Mouse (Mus musculus): ENCODE measurements at regions not wholly inside any gene's neighbourhood (a gene's known extent, or its start where the extent isn't known, plus 50 kb on each side); places are given as distances from the start of the nearest gene placed in this dataset.

GRCm38 (mm10) chr10:98686370-98686769 lies 227.8 kb upstream of the Atp2b1 start:
- H3K4me3 ChIP-seq (ENCODE audit: low read depth, low read length) = no peak overlapping the region
- no peak overlapping the region for H3K27ac ChIP-seq (ENCODE audit: low read depth, low read length)
- H3K27me3 ChIP-seq (ENCODE audit: insufficient read depth, low read length) = no peaks in the 10 kb centered on the region
- H3K9me3 ChIP-seq (ENCODE audit: low read length) = no peaks in the 10 kb centered on the region
- ATAC-seq (no peak), DNase-seq (no peak)
- no peaks in the 10 kb centered on the region for H3K36me3 ChIP-seq (ENCODE audit: insufficient read depth)
- H3K9ac ChIP-seq = no peak overlapping the region
- H3K4me2 ChIP-seq (ENCODE audit: low read depth) = no peak overlapping the region
- no peaks in the 10 kb centered on the region for H3K4me1 ChIP-seq (ENCODE audit: insufficient read depth)
- TF ChIP-seq CTCF (IDR thresholded peaks at IDR 0.05; ENCODE audit: low read depth) = no peak

GRCm38 (mm10) chr10:98691816-98692215 lies 222.4 kb upstream of the Atp2b1 start:
- Histone ChIP-seq H3K4me3 (ENCODE audit: low read depth, low read length) (no peak overlapping the region), H3K9ac (no peak overlapping the region), H3K4me1 (ENCODE audit: insufficient read depth) (no peaks in the 10 kb centered on the region), H3K27ac (ENCODE audit: low read depth, low read length) (no peak overlapping the region), H3K27me3 (ENCODE audit: insufficient read depth, low read length) (no peaks in the 10 kb centered on the region), H3K36me3 (ENCODE audit: insufficient read depth) (no peaks in the 10 kb centered on the region), H3K9me3 (ENCODE audit: low read length) (no peaks in the 10 kb centered on the region), H3K4me2 (ENCODE audit: low read depth) (no peak overlapping the region)
- no peak for ATAC-seq
- TF ChIP-seq CTCF (IDR thresholded peaks at IDR 0.05; ENCODE audit: low read depth) = no peak
- WGBS = 75% methylated on average over 5 of the region's 5 CpGs
- DNase-seq = no peak

GRCm38 (mm10) chr10:98694690-98695370 lies 219.4 kb upstream of the Atp2b1 start:
- Histone ChIP-seq H3K9ac (no peak overlapping the region), H3K27ac (ENCODE audit: low read depth, low read length) (no peak overlapping the region), H3K4me3 (ENCODE audit: low read depth, low read length) (no peak overlapping the region), H3K27me3 (ENCODE audit: insufficient read depth, low read length) (no peaks in the 10 kb centered on the region), H3K36me3 (ENCODE audit: insufficient read depth) (no peaks in the 10 kb centered on the region), H3K9me3 (ENCODE audit: low read length) (no peaks in the 10 kb centered on the region), H3K4me1 (ENCODE audit: insufficient read depth) (no peaks in the 10 kb centered on the region), H3K4me2 (ENCODE audit: low read depth) (no peak overlapping the region)
- no peak for DNase-seq
- WGBS = 97% methylated on average over 2 of the region's 2 CpGs
- ATAC-seq = no peak
- no peak for TF ChIP-seq CTCF (IDR thresholded peaks at IDR 0.05; ENCODE audit: low read depth)

- H3K36me3 ChIP-seq (ENCODE audit: insufficient read depth) = no peaks in the 10 kb centered on the region
- H3K4me2 ChIP-seq (ENCODE audit: low read depth) = no peak overlapping the region
- no peak for TF ChIP-seq CTCF (IDR thresholded peaks at IDR 0.05; ENCODE audit: low read depth)
- H3K27ac ChIP-seq (ENCODE audit: low read depth, low read length) = no peak overlapping the region
- no peaks in the 10 kb centered on the region for H3K27me3 ChIP-seq (ENCODE audit: insufficient read depth, low read length)
- H3K4me1 ChIP-seq (ENCODE audit: insufficient read depth) = no peaks in the 10 kb centered on the region
- no peak overlapping the region for H3K4me3 ChIP-seq (ENCODE audit: low read depth, low read length)
- WGBS = 92% methylated on average over 2 of the region's 2 CpGs
- H3K9ac ChIP-seq = no peak overlapping the region
- no peaks in the 10 kb centered on the region for H3K9me3 ChIP-seq (ENCODE audit: low read length)
- DNase-seq (no peak), ATAC-seq (no peak)
These were observed 218.9 kb upstream of the Atp2b1 start for GRCm38 (mm10) chr10:98695371-98695725.

GRCm38 (mm10) chr10:98697866-98698265 lies 216.3 kb upstream of the Atp2b1 start:
- WGBS = 72% methylated on average over 4 of the region's 4 CpGs
- H3K27me3 ChIP-seq (ENCODE audit: insufficient read depth, low read length) = no peaks in the 10 kb centered on the region
- ATAC-seq = no peak

GRCm38 (mm10) chr10:98699579-98699978 lies 214.6 kb upstream of the Atp2b1 start:
- Histone ChIP-seq H3K4me1 (ENCODE audit: insufficient read depth) (no peaks in the 10 kb centered on the region), H3K9me3 (ENCODE audit: low read length) (no peaks in the 10 kb centered on the region), H3K4me2 (ENCODE audit: low read depth) (no peak overlapping the region), H3K9ac (no peak overlapping the region), H3K4me3 (ENCODE audit: low read depth, low read length) (no peak overlapping the region), H3K27me3 (ENCODE audit: insufficient read depth, low read length) (no peaks in the 10 kb centered on the region), H3K36me3 (ENCODE audit: insufficient read depth) (no peaks in the 10 kb centered on the region), H3K27ac (ENCODE audit: low read depth, low read length) (no peak overlapping the region)
- WGBS = 91% methylated on average over 4 of the region's 4 CpGs
- TF ChIP-seq CTCF (IDR thresholded peaks at IDR 0.05; ENCODE audit: low read depth) = no peak
- ATAC-seq = no peak
- no peak for DNase-seq

More at GRCm38 (mm10) chr10:98697866-98698265, 216.3 kb upstream of the Atp2b1 start:
- no peaks in the 10 kb centered on the region for H3K36me3 ChIP-seq (ENCODE audit: insufficient read depth)
- H3K9ac ChIP-seq = no peak overlapping the region
- H3K4me3 ChIP-seq (ENCODE audit: low read depth, low read length) = no peak overlapping the region
- H3K4me1 ChIP-seq (ENCODE audit: insufficient read depth) = no peaks in the 10 kb centered on the region
- no peak for TF ChIP-seq CTCF (IDR thresholded peaks at IDR 0.05; ENCODE audit: low read depth)
- no peak overlapping the region for H3K27ac ChIP-seq (ENCODE audit: low read depth, low read length)
- H3K4me2 ChIP-seq (ENCODE audit: low read depth) = no peak overlapping the region
- no peaks in the 10 kb centered on the region for H3K9me3 ChIP-seq (ENCODE audit: low read length)
- no peak for DNase-seq

- TF ChIP-seq CTCF (IDR thresholded peaks at IDR 0.05; ENCODE audit: low read depth) = no peak
- H3K9ac ChIP-seq = no peak overlapping the region
- H3K4me1 ChIP-seq (ENCODE audit: insufficient read depth) = no peaks in the 10 kb centered on the region
- H3K36me3 ChIP-seq (ENCODE audit: insufficient read depth) = no peaks in the 10 kb centered on the region
- no peak for DNase-seq
- H3K27me3 ChIP-seq (ENCODE audit: insufficient read depth, low read length) = no peaks in the 10 kb centered on the region
- no peaks in the 10 kb centered on the region for H3K9me3 ChIP-seq (ENCODE audit: low read length)
- ATAC-seq = no peak
- H3K4me2 ChIP-seq (ENCODE audit: low read depth) = no peak overlapping the region
- no peak overlapping the region for H3K4me3 ChIP-seq (ENCODE audit: low read depth, low read length)
- H3K27ac ChIP-seq (ENCODE audit: low read depth, low read length) = no peak overlapping the region
- WGBS = 77% methylated on average over 4 of the region's 4 CpGs
These were observed 213.8 kb upstream of the Atp2b1 start for GRCm38 (mm10) chr10:98700407-98700806.

Measured in forebrain, postnatal 0 days (tissue).